Mouse (Mus musculus): ENCODE results near the gene Rpl6. TPM values are rescaled to one million over a fixed set of nuclear protein-coding genes. Genes with fewer than 3 reads are reported as not detected.

Rpl6 gene
- 673 and 709 TPM in 2 replicates for polyA plus RNA-seq (2014; fragmentation: Nextera tagmentation; extraction: Ambion mirVana)

- peak; percentile 93 for DNase-seq
- peak within 1 kb of the TSS; percentile 98 for H3K9ac ChIP-seq
- H3K4me1 ChIP-seq (ENCODE audit: insufficient read depth), result peaks cover 9% of the 10 kb centered on the region
- peak within 1 kb of the TSS; percentile 79 for H3K27ac ChIP-seq (ENCODE audit: low read depth)
- peak within 1 kb of the TSS; percentile 77 for H3K4me2 ChIP-seq
- ATAC-seq (ENCODE audit: insufficient read depth), result peak; percentile 91
- H3K36me3 ChIP-seq (ENCODE audit: insufficient read depth), result peaks cover 40% of the 10 kb centered on the region
- 2% methylated on average over 52 of the region's 52 CpGs for WGBS
- peak within 1 kb of the TSS; percentile 98 for H3K4me3 ChIP-seq (ENCODE audit: low read depth, low read length)
- H3K9me3 ChIP-seq (ENCODE audit: low read depth, low read length), result no peaks in the 10 kb centered on the region
- no peaks in the 10 kb centered on the region for H3K27me3 ChIP-seq (ENCODE audit: insufficient read depth, low read length)
- TF ChIP-seq CTCF (IDR thresholded peaks at IDR 0.05; ENCODE audit: low read depth), result no peak
Observed at GRCm38 (mm10) chr5:121204132-121205089, at the start of gene Rpl6. Gene Rpl6, plus strand, starts transcription at chr5:121204481.

GRCm38 (mm10) chr5:121156121-121156520, 48.2 kb upstream of the Rpl6 start:
- Histone ChIP-seq H3K27ac (ENCODE audit: low read depth) (no peak overlapping the region), H3K4me3 (ENCODE audit: low read depth, low read length) (no peak overlapping the region), H3K4me2 (no peak overlapping the region), H3K36me3 (ENCODE audit: insufficient read depth) (peaks cover 73% of the 10 kb centered on the region), H3K4me1 (ENCODE audit: insufficient read depth) (no peaks in the 10 kb centered on the region), H3K27me3 (ENCODE audit: insufficient read depth, low read length) (no peaks in the 10 kb centered on the region), H3K9me3 (ENCODE audit: low read depth, low read length) (no peaks in the 10 kb centered on the region), H3K9ac (no peak overlapping the region; the same call in 1 of the 2 replicates)
- DNase-seq (no peak), ATAC-seq (ENCODE audit: insufficient read depth) (no peak)
- TF ChIP-seq CTCF (IDR thresholded peaks at IDR 0.05; ENCODE audit: low read depth), result no peak
- 96% methylated on average over 4 of the region's 4 CpGs for WGBS

GRCm38 (mm10) chr5:121157017-121157416, 47.3 kb upstream of the Rpl6 start:
- no peak overlapping the region for H3K4me2 ChIP-seq
- H3K9me3 ChIP-seq (ENCODE audit: low read depth, low read length), result no peaks in the 10 kb centered on the region
- H3K9ac ChIP-seq, result no peak overlapping the region
- WGBS, result 54% methylated on average over 2 of the region's 2 CpGs
- no peak overlapping the region for H3K27ac ChIP-seq (ENCODE audit: low read depth)
- DNase-seq (peak; percentile 6), ATAC-seq (ENCODE audit: insufficient read depth) (no peak)
- TF ChIP-seq CTCF (IDR thresholded peaks at IDR 0.05; ENCODE audit: low read depth), result no peak
- H3K4me3 ChIP-seq (ENCODE audit: low read depth, low read length), result no peak overlapping the region
- H3K36me3 ChIP-seq (ENCODE audit: insufficient read depth), result peaks cover 73% of the 10 kb centered on the region
- no peaks in the 10 kb centered on the region for H3K4me1 ChIP-seq (ENCODE audit: insufficient read depth)
- no peaks in the 10 kb centered on the region for H3K27me3 ChIP-seq (ENCODE audit: insufficient read depth, low read length)

GRCm38 (mm10) chr5:121157489-121157888, 46.8 kb upstream of the Rpl6 start:
- peaks cover 73% of the 10 kb centered on the region for H3K36me3 ChIP-seq (ENCODE audit: insufficient read depth)
- TF ChIP-seq CTCF (IDR thresholded peaks at IDR 0.05; ENCODE audit: low read depth), result no peak

GRCm38 (mm10) chr5:121158966-121159365, 45.3 kb upstream of the Rpl6 start:
- DNase-seq, result no peak
- Histone ChIP-seq H3K9me3 (ENCODE audit: low read depth, low read length) (no peaks in the 10 kb centered on the region), H3K4me3 (ENCODE audit: low read depth, low read length) (no peak overlapping the region), H3K27ac (ENCODE audit: low read depth) (no peak overlapping the region), H3K36me3 (ENCODE audit: insufficient read depth) (peaks cover 73% of the 10 kb centered on the region), H3K9ac (no peak overlapping the region), H3K4me2 (no peak overlapping the region), H3K4me1 (ENCODE audit: insufficient read depth) (no peaks in the 10 kb centered on the region), H3K27me3 (ENCODE audit: insufficient read depth, low read length) (no peaks in the 10 kb centered on the region)
- no peak for ATAC-seq (ENCODE audit: insufficient read depth)
- 85% methylated on average over 7 of the region's 7 CpGs for WGBS
- TF ChIP-seq CTCF (IDR thresholded peaks at IDR 0.05; ENCODE audit: low read depth), result no peak

More at GRCm38 (mm10) chr5:121157489-121157888, 46.8 kb upstream of the Rpl6 start:
- H3K4me3 ChIP-seq (ENCODE audit: low read depth, low read length), result no peak overlapping the region
- no peak for ATAC-seq (ENCODE audit: insufficient read depth)
- 92% methylated on average over 5 of the region's 5 CpGs for WGBS
- no peaks in the 10 kb centered on the region for H3K4me1 ChIP-seq (ENCODE audit: insufficient read depth)
- no peak overlapping the region for H3K27ac ChIP-seq (ENCODE audit: low read depth)
- H3K27me3 ChIP-seq (ENCODE audit: insufficient read depth, low read length), result no peaks in the 10 kb centered on the region
- H3K9ac ChIP-seq, result no peak overlapping the region
- H3K4me2 ChIP-seq, result no peak overlapping the region
- no peak for DNase-seq
- H3K9me3 ChIP-seq (ENCODE audit: low read depth, low read length), result no peaks in the 10 kb centered on the region

- Histone ChIP-seq H3K9ac (no peak overlapping the region), H3K27ac (ENCODE audit: low read depth) (no peak overlapping the region), H3K4me1 (ENCODE audit: insufficient read depth) (no peaks in the 10 kb centered on the region), H3K27me3 (ENCODE audit: insufficient read depth, low read length) (no peaks in the 10 kb centered on the region), H3K36me3 (ENCODE audit: insufficient read depth) (peaks cover 76% of the 10 kb centered on the region), H3K4me2 (no peak overlapping the region), H3K9me3 (ENCODE audit: low read depth, low read length) (no peaks in the 10 kb centered on the region), H3K4me3 (ENCODE audit: low read depth, low read length) (no peak overlapping the region)
- no peak for ATAC-seq (ENCODE audit: insufficient read depth)
- WGBS, result 88% methylated on average over 5 of the region's 5 CpGs
- TF ChIP-seq CTCF (IDR thresholded peaks at IDR 0.05; ENCODE audit: low read depth), result no peak
- DNase-seq, result no peak
Observed at GRCm38 (mm10) chr5:121162285-121162684, 42.0 kb upstream of the Rpl6 start.

- Histone ChIP-seq H3K27me3 (ENCODE audit: insufficient read depth, low read length) (no peaks in the 10 kb centered on the region), H3K9me3 (ENCODE audit: low read depth, low read length) (no peaks in the 10 kb centered on the region), H3K4me2 (no peak overlapping the region), H3K4me1 (ENCODE audit: insufficient read depth) (no peaks in the 10 kb centered on the region), H3K4me3 (ENCODE audit: low read depth, low read length) (no peak overlapping the region), H3K36me3 (ENCODE audit: insufficient read depth) (peaks cover 76% of the 10 kb centered on the region), H3K9ac (no peak overlapping the region), H3K27ac (ENCODE audit: low read depth) (no peak overlapping the region)
- WGBS, result 84% methylated on average over 7 of the region's 7 CpGs
- DNase-seq (no peak), ATAC-seq (ENCODE audit: insufficient read depth) (no peak)
- no peak for TF ChIP-seq CTCF (IDR thresholded peaks at IDR 0.05; ENCODE audit: low read depth)
Observed at GRCm38 (mm10) chr5:121162923-121163322, 41.4 kb upstream of the Rpl6 start.

All from lung, embryonic 14.5 days (tissue).